Mouse (Mus musculus): ENCODE data around the gene Ddx54.

GRCm38 (mm10) chr5:120582002-120582401 is 30.5 kb upstream of the Ddx54 start:
- no peak for TF ChIP-seq POLR2A (IDR thresholded peaks at IDR 0.05; ENCODE audit: low read depth, low read length)
- TF ChIP-seq CTCF (IDR thresholded peaks at IDR 0.05; ENCODE audit: extremely low read depth, insufficient read length, insufficient replicate concordance, low read depth, low read length), result no peak

Data from small intestine, adult 2 months (tissue).